Mouse (Mus musculus): ENCODE measurements around the gene Zfp263.

DNA sequence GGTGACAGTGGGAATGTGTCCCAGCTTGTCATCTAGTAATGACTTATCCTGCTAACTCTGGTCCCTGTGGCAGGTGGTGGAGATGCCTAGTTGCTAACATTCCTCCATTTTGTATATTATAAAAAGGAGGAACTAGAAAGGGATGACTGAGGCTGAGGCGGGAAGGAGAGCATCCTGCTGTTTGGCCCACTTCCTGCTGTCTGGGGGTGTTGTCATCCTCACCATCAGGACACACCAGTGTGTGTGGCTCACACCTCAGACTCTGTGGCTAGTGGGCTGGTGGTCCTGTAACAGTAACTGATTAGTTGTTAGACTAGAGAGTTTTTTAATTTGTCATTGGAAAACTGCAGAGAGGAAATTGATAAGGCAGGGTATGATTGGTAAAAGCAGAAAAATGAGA, 43.0 kb upstream of the Zfp263 start:
- TF ChIP-seq CTCF (IDR thresholded peaks at IDR 0.05; ENCODE audit: borderline replicate concordance, extremely low read depth, insufficient read depth, insufficient read length), result no peak
- TF ChIP-seq POLR2A (IDR thresholded peaks at IDR 0.05; ENCODE audit: borderline replicate concordance, extremely low read depth, insufficient read depth, insufficient read length, poor library complexity, severe bottlenecking), result no peak
